Mouse (Mus musculus) layer of hippocampus, postnatal 25 days (tissue): Measurements from ENCODE around the gene Cnn1. TPM values are rescaled to one million over a fixed set of nuclear protein-coding genes. Genes with fewer than 3 reads are reported as not detected.
A peak's percentile ranks its signal among the peaks of the same experiment; 100 is the strongest.
"Not testable (repeated sequence)": the region's sequence is repeated elsewhere in the genome, so short reads cannot be mapped to it uniquely, and the experiment has no call there.

Source experiments
- DNase-seq, 2 experiments: peaks; one replicate each; pipeline ENCODE4 v3.0.0; 2022; ENCODE audit warnings: mixed read lengths in 2 of 2, low spot score in 1 of 2; ENCODE audit errors: extremely low spot score in 1 of 2
- total RNA-seq, 2 experiments: library from RNA; stranded (reverse); gene quantifications; 2 replicates each; pipeline ENCODE4 v1.2.3; 2021

Cnn1 gene
- total RNA-seq, 2 experiments from 2014 or later, result 0.32 to 1.2 TPM

- DNase-seq, result no peak
Measured at GRCm38 (mm10) chr9:22072276-22072675, 26.7 kb upstream of the Cnn1 start.

- DNase-seq, result not testable (repeated sequence)
Measured at GRCm38 (mm10) chr9:22075778-22076177, 23.2 kb upstream of the Cnn1 start.

GRCm38 (mm10) chr9:22076223-22076622, 22.8 kb upstream of the Cnn1 start:
- DNase-seq, result no peak

- no peak for DNase-seq
Measured at GRCm38 (mm10) chr9:22084667-22085021, 14.4 kb upstream of the Cnn1 start.

GRCm38 (mm10) chr9:22085022-22085834, 13.8 kb upstream of the Cnn1 start, which contains the start of gene Ecsit:
TSS of gene Ecsit (minus strand) at chr9:22085438.
- DNase-seq, result peak; percentile 76 to 83

- DNase-seq, result no peak
Measured at GRCm38 (mm10) chr9:22086012-22086411, 13.0 kb upstream of the Cnn1 start.

- no peak for DNase-seq
Measured at GRCm38 (mm10) chr9:22087034-22087618, 11.9 kb upstream of the Cnn1 start.

- no peak for DNase-seq
Measured at GRCm38 (mm10) chr9:22089281-22089680, 9.7 kb upstream of the Cnn1 start.

- DNase-seq, result no peak
Measured at GRCm38 (mm10) chr9:22089986-22090385, 9.0 kb upstream of the Cnn1 start.

- DNase-seq, result no peak
Measured at GRCm38 (mm10) chr9:22092746-22093145, 6.3 kb upstream of the Cnn1 start.

- peak; percentile 41 to 68 for DNase-seq
Measured at GRCm38 (mm10) chr9:22095854-22096307, 3.1 kb upstream of the Cnn1 start.

GRCm38 (mm10) chr9:22099922-22100321, 906 bp downstream of the Cnn1 start:
- no peak for DNase-seq

GRCm38 (mm10) chr9:22108194-22108593, 9.2 kb downstream of the Cnn1 start:
- DNase-seq, result no peak

- DNase-seq, result no peak
Measured at GRCm38 (mm10) chr9:22115635-22116034, 16.6 kb downstream of the Cnn1 start.

- DNase-seq, result no peak
Measured at GRCm38 (mm10) chr9:22116086-22116485, 17.1 kb downstream of the Cnn1 start.

- peak; percentile 74 to 87 for DNase-seq
Measured at GRCm38 (mm10) chr9:22116740-22117426, 17.9 kb downstream of the Cnn1 start, which contains the start of gene Elof1. TSS of gene Elof1 (minus strand) at chr9:22117172.

- peak in 1 of 2 experiments; percentile 53 for DNase-seq
Measured at GRCm38 (mm10) chr9:22117754-22118456, 18.9 kb downstream of the Cnn1 start.

- DNase-seq, result no peak
Measured at GRCm38 (mm10) chr9:22119543-22119942, 20.5 kb downstream of the Cnn1 start.

- no peak for DNase-seq
Measured at GRCm38 (mm10) chr9:22121545-22121944, 22.5 kb downstream of the Cnn1 start.

- no peak for DNase-seq
Measured at GRCm38 (mm10) chr9:22122005-22122404, 23.0 kb downstream of the Cnn1 start.
